Mouse (Mus musculus) bone marrow macrophage, adult 2 months (primary cell): ENCODE results near the gene Dock1. TPM values are rescaled to one million over a fixed set of nuclear protein-coding genes. Genes with fewer than 3 reads are reported as not detected.

Experiments
- H3K27ac ChIP-seq: 2 replicates; pipeline ENCODE4 v1.5.1; 2012; ENCODE audit warnings: low read depth, low read length; ENCODE audit not compliant: insufficient read depth
- H3K4me1 ChIP-seq: 2 replicates; pipeline ENCODE4 v1.6.1; 2012; ENCODE audit warnings: low read length; ENCODE audit not compliant: control insufficient read depth, insufficient read depth
- H3K4me3 ChIP-seq: 2 replicates; pipeline ENCODE4 v1.5.1; 2012; ENCODE audit warnings: mild to moderate bottlenecking, low read length, moderate library complexity; ENCODE audit not compliant: insufficient read depth
- CTCF ChIP-seq: IDR thresholded peaks from 2 replicates; pipeline ENCODE4 v1.5.1; 2012; ENCODE audit warnings: low read depth, mild to moderate bottlenecking, low read length, moderate library complexity
- POLR2A ChIP-seq: IDR thresholded peaks from 2 replicates; pipeline ENCODE4 v1.6.1; 2012; ENCODE audit warnings: mild to moderate bottlenecking, low read depth, low read length, borderline replicate concordance
- polyA plus RNA-seq: library from polyadenylated mRNA; stranded (reverse); fragments of >200 nt; gene quantifications from 2 replicates; pipeline ENCODE4 v1.2.4, GENCODE M21; 2012; ENCODE audit not compliant: missing spikeins, insufficient read depth, insufficient read length

Gene Dock1
- polyA plus RNA-seq, 1 experiment: 19.9 TPM

- TF ChIP-seq CTCF: no peak
- TF ChIP-seq POLR2A: no peak
- Histone ChIP-seq H3K27ac (no peak overlapping the region), H3K4me3 (no peak overlapping the region), H3K4me1 (no peaks in the 10 kb centered on the region)
Observed at GRCm38 (mm10) chr7:135157571-135157970, 487.1 kb downstream of the Dock1 start.

- Histone ChIP-seq H3K4me1 (no peaks in the 10 kb centered on the region), H3K4me3 (no peak overlapping the region), H3K27ac (no peak overlapping the region)
- TF ChIP-seq POLR2A: no peak
Observed at GRCm38 (mm10) chr7:135158381-135158780, 487.9 kb downstream of the Dock1 start.

- Histone ChIP-seq H3K4me3 (no peak overlapping the region), H3K4me1 (no peaks in the 10 kb centered on the region), H3K27ac (no peak overlapping the region)
- TF ChIP-seq POLR2A (no peak), CTCF (no peak)
Observed at GRCm38 (mm10) chr7:135159606-135160005, 489.2 kb downstream of the Dock1 start.

- H3K4me3 ChIP-seq: no peak overlapping the region
- no peaks in the 10 kb centered on the region for H3K4me1 ChIP-seq
- no peak overlapping the region for H3K27ac ChIP-seq
- TF ChIP-seq POLR2A (no peak), CTCF (peak; percentile 45)
Observed at GRCm38 (mm10) chr7:135165155-135165554, 494.7 kb downstream of the Dock1 start.

- TF ChIP-seq POLR2A (no peak), CTCF (no peak)
- H3K27ac ChIP-seq: no peak overlapping the region
- no peaks in the 10 kb centered on the region for H3K4me1 ChIP-seq
- H3K4me3 ChIP-seq: no peak overlapping the region
Observed at GRCm38 (mm10) chr7:135169936-135170335, 499.5 kb downstream of the Dock1 start.

GRCm38 (mm10) chr7:135172219-135172618 lies 501.8 kb downstream of the Dock1 start:
- TF ChIP-seq POLR2A: no peak
- TF ChIP-seq CTCF: no peak
- Histone ChIP-seq H3K4me3 (no peak overlapping the region), H3K27ac (no peak overlapping the region), H3K4me1 (no peaks in the 10 kb centered on the region)

GRCm38 (mm10) chr7:135194190-135194589 lies 523.7 kb downstream of the Dock1 start:
- no peaks in the 10 kb centered on the region for H3K4me1 ChIP-seq
- no peak overlapping the region for H3K27ac ChIP-seq
- no peak overlapping the region for H3K4me3 ChIP-seq
- no peak for TF ChIP-seq POLR2A
- TF ChIP-seq CTCF: no peak

- no peak overlapping the region for H3K27ac ChIP-seq
- H3K4me1 ChIP-seq: no peaks in the 10 kb centered on the region
- no peak overlapping the region for H3K4me3 ChIP-seq
- TF ChIP-seq CTCF (no peak), POLR2A (no peak)
Observed at GRCm38 (mm10) chr7:135195631-135196030, 525.2 kb downstream of the Dock1 start.

GRCm38 (mm10) chr7:135196828-135197227 lies 526.4 kb downstream of the Dock1 start:
- Histone ChIP-seq H3K4me3 (no peak overlapping the region), H3K4me1 (no peaks in the 10 kb centered on the region), H3K27ac (no peak overlapping the region)
- no peak for TF ChIP-seq POLR2A
- TF ChIP-seq CTCF: no peak

GRCm38 (mm10) chr7:135203920-135204319 lies 533.5 kb downstream of the Dock1 start:
- Histone ChIP-seq H3K4me1 (no peaks in the 10 kb centered on the region), H3K27ac (no peak overlapping the region), H3K4me3 (no peak overlapping the region)
- TF ChIP-seq POLR2A (no peak), CTCF (no peak)

GRCm38 (mm10) chr7:135205111-135205510 lies 534.7 kb downstream of the Dock1 start:
- TF ChIP-seq CTCF (no peak), POLR2A (no peak)
- Histone ChIP-seq H3K4me3 (no peak overlapping the region), H3K4me1 (no peaks in the 10 kb centered on the region), H3K27ac (no peak overlapping the region)
